Mouse (Mus musculus) MN1 (cell line): ENCODE measurements around the gene Stk32b.
A peak's percentile ranks its signal among the peaks of the same experiment; 100 is the strongest.

Experiments
- DNase-seq: peaks from one replicate; pipeline ENCODE4 v3.0.0-alpha.2; 2016; ENCODE audit warnings: low spot score

Gene Stk32b

DNA sequence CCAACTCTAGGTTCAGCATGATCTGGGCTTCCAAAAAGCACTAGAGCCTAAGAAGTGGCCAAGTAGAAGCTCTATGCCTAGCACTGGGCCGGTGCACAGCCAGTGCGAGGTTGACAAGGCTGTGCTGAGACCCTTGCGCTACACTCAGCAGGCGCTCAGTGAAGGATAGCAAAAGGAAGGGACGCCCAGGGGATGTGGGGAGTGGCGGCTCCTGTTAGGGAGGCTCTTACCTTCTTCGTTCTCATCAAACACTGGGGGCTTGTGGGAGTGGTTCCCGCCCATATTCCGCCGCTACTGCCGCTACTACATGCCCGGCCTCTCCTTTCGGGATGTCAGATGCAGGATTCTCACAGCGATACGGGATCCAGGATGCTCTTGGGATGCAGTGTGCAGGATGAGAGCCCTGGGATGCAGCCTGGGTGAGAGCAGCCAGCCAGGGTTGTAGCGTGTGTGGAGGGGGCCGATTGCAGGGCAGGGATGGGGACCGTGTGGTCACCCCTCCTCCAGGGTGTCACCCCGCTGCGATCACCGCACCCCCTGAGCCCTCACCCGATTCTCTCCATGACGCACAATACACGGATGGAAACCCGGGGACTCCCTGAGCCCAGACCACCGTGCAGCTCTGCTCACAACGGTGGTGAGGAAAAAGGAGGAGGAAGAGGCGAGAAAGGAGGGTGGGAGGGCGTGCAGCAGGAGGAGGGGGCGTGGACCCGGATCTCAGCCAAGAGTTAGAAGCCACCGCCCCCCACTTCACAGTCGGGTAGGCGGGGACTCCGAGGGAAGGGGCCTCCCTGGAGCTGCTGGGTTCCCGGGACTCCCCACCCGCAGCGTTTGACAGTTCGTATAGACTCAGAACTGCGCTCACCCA lies at the start of gene Stk32b:
Stk32b (minus strand) TSS at position 667 of the 868 bp plus-strand sequence.
- DNase-seq = no peak

DNA sequence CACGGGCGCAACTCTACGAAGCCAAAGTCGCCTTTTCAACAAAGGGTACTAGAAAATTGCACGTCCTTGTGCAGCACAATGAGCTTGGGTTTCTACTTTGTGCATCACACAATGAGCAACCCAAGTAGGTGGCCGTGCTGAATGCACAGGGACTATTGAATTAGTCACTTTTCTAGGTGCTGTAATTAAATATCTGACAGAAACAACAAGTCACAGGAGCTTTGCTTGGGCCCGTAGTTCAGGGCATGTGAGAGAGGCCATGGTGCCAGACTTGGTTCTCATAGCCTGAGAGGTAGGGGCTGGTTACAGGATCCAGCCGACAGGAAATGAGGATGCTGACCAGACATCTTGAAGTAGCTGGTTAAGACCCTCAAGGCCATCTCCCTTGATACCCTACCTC lies 48.9 kb upstream of the Stk32b start:
- no peak for DNase-seq

DNA sequence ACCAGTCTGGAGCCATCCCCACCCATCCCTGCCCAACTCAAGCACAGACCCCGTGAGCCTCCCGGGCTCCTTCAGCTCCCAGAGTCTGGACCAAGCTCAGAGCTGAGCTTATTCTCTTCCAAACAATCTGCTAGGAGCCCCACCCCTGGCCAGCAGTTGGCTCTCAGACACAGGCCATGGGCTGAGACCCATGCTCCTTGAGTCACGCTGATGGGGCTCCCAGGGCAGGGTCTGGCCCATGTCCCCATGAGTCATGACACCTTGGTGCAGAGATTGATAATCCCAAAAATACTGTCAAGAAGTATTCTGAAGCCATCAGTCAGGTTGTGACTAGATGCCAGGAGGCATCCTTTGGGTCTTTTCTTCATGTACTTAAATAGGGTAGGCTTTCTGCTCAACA lies 45.1 kb upstream of the Stk32b start:
- DNase-seq = no peak

DNA sequence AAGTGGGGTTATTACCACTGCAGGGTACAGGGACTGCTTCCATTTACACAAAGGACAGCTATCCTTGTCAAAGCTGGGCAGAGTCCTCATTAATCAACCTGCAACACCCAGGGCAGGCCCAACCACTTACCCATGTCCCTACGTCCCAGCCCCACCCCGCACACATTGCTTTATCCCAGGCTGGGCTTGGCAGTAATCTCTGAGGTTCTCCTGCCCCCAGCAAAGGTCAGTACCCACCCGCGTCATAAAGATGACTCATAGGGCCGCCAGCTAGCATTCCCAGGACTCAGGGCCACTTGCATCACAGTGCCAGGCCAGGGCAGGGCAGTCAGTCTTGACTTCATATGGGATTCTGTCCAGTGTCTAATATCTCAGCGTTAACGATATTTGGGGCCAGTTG lies 36.4 kb upstream of the Stk32b start:
- no peak for DNase-seq

DNA sequence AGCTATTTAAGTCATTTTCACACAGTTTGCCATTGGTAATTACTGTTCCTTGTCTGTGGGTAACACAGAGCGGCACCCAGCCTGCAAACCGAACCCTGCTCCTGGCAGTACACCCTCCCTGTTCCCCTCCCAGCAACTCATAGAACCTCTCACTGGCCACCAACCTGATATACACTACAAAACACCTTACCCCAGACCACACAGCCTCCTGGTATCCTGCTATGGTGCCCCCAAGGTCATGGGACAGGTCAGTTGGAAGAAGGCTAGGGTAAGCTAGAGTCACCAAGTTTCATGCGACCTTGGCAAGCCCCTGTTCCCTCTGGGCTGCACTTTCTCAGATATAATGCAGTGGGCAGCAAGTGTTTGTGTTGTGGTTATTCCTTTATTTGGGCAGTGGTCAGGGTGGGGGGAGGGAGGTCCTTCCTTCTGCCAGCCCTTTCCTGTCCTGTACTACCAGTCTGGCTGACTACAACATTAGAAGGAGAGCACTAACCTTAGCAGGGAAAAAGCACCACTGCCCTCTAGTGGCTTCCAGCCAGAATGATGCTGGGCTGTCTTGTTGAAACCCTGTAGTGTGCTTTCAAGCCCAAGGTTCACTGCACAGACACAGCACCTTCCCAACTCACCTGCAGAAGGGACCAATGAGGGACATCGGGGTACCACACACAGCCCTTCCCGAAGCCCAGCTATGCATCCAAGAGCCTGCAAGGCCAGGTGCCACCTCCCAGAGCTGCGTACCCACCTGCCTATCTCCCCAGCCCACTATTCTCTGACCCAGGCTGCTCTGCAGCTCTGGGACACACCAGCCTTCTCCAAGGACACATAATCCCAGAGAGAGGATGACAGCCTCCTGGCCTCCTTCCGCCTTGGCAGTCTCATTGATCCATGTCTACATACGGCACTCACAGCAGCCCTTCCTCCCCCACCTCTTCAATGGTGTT lies 35.3 kb upstream of the Stk32b start:
- DNase-seq = peak; percentile 58

DNA sequence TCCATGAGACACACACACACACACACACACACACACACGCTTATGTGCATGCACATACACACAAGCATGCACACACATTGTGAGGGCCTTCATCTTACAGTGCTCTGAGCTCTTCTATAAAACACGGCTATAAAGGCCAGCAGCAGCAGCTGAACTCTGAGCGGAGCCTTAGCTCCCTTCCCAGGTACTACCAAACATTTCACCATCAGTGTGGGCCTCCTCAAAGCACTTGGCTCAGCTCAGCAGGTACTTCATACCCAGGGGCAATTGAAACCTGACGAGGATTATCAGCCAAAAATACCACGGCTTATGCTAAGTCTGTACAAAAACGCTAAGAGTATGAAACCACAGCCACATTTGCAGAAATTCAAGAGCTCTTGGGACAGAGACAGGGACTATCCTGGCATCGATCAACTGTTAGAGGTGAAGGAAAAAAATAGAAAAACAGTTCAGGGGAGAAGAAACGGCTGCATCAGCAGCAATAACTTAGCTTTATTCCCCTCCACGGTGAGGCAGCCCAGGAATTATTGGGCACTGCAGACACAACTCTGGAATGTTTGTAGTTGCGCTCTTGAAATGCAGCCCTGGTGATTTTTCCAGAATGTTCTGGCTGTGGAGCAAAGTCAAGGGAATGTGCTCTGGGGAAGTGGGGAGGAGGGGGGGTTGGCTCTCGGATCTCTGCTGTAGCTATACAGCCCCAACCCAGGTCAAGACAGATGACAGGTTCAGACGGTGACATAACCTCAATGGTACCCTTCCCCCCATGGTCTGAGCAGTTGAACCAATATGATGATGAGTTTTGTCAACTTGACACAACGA lies 27.1 kb upstream of the Stk32b start:
- DNase-seq = no peak

DNA sequence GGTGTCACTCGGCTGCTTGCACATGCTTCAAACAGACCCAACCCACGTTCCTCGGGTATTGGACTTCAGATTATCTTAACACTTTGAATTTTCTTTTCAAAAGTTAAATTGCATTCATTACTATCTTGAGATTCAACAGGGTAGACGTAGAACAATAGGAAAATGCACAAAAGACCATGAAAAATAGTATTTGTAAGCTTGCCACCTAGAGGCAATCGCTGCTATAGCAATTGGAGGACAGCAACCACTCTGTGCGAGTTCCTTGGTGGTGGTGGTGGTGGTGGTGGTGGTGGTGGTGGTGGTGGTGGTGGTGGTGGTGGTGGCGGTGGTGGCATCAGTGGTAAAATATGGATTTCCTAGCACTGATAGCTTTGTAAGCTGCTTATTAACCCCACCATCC lies 19.2 kb upstream of the Stk32b start:
- no peak for DNase-seq

DNA sequence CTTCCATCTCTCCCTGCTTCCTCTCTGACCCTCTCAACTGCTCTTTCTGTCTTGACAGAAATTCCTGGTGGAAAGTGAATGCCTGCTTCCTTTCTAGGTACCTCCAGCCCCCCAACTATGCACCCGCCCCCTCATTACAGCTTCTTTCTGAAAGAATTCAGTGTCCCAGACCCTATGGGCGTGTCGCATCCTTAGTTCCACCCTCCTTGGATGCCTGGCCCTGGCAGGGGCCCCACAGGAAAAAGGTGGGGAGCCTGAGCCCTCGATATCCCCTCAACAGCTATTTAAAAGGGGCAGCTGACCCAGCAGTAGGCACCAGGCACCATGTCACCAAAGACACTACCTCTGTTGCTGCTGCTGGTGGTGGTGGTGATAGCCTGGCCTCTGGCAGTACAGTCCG lies 18.3 kb upstream of the Stk32b start, which contains the start of gene Cytl1:
Cytl1 (plus strand) TSS at position 296 of the 400 bp plus-strand sequence.
- no peak for DNase-seq

DNA sequence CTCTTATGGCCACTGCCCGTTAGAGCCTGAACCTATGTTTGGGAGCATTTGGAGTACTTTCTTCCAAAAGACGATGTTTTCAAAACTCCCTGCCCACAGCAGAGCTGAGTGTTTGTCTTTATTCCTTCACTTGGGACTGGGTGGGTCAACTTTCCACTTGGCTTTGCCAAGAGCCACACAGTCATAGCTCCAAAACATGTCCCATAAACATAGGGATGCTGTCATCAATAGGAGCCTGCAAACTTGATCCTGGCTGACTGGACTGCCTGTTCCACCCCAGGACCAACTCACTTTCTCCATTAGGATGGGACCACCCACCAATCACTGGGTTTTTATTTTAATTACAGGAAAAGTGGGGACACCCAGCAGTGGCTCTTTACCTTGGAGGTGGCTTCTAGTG lies 13.8 kb upstream of the Stk32b start:
- DNase-seq = no peak

DNA sequence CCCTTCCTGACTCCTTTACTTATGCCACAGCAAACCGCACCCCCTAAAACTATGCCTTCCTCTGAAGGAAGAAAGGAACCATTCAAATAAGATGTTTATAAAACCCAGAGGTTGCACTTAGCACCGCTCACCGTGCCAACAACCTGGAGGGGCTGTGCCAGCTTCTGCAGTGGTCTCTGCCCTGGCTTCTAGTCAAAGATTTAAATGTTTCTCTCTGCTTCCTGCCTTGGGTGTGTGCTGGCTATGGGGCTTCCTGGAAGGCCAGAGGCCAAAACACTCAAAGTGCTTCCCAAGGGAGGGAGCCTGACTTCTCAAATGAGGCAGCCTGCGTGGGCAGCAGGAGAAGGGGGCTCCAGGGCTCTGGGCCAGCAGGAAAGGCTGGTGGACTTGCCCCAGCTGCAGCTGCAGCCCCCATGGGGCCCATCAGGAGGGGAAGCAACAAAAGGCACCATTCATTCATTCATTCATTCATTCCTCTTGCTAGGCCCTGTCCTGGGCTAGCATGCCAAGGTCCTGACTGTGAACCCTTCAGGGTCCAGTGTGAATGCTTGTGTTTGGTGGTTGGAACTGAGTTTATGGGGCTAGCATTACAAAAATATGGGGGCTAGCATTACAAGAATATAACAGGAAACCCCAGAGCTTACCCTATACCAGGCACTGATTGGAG lies 8.4 kb upstream of the Stk32b start:
- DNase-seq = no peak

DNA sequence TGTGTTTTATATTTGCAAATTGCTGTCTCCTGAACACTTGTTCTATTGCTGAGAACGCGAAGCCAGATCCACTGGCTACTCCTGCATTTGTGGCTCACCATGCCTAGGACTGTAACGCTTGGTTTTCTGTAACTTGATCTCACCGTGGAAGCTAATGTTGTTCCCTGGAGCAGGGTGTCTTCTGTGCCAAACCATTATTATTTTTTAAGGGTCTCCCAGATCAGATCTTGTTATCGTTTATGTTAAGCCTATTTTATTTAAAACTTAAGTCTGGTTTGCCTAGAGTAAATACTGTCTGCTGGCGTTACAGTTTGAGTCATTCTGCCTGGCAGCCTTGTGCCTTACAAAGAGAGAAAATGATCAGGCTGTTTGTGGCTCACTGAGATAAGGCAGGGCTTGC lies 3.7 kb upstream of the Stk32b start:
- no peak for DNase-seq

DNA sequence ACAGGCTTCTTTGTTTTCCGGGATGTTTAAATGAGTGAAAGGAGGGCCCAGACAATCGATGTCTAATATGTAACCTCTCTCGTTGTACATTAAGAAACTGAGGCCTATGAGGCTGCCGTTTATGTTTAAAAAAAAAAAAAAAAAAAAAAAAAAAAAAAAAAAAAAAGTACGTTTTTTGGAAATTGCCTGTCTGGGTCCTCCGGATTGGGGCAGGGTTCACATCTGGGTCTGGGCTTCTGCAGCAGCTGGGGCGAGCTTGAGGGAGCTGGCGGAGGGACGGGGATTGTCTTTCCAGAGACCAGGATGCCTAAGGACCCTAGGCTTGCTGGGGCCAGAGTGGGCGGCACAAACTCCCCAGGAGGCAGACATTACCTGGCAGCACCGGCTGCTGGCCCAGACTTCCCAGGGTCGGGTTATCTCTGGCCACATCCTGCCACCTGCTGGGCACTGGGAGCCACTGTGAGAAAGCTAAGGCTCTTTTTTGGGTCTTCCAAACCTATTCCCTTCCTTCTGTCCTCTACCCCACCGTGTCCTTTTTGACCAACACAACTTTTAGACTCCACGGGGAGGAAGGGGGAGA lies 503 bp upstream of the Stk32b start:
- DNase-seq = no peak

DNA sequence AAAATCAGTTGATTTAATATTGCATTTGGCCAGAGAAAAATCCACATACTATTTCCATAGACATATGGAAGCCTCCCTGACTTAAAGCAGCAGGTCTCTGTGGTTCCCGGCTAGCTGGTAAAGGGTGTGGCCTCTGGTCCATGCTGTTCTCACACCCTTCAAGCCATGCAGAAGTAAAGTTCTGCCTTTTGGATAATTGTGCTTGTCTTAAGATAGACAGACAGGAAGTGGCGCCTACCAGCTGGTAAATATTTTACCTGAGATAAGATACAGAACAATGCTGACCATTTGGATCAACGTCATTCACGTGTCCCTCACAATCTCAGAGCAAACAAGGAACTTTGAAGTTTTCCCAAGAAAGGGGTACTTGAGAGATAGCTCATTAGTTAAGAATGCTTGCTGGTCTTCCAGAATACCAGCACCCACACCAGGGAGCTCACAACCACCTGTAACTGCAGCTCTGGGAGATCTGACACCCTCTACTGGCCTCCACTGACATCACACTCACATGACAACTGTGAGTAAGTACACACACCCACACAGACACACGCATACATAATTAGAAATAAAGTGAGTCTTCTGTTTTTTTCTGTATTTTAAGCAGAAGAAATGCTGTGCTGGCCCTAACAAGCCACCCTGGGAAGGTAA lies 7.6 kb downstream of the Stk32b start:
- DNase-seq = no peak

DNA sequence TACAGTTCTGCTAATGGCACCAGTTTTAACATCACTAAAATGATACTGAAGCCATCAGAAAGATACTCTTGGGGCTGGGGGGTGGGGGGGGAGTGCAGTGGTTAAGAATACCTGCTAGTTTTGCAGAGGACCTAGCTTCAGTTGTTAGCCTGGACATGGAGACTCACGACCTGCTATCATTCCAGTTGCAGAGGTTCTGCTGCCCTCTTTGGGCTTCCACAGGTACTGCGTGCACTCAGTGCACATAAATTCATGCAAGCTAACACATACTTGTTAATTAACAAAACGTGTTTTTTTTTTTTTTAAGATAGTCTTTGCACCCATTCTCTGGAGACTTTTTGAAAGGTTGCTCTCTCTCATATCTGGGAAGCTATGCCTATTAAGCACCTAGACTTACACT lies 8.8 kb downstream of the Stk32b start:
- DNase-seq = no peak

DNA sequence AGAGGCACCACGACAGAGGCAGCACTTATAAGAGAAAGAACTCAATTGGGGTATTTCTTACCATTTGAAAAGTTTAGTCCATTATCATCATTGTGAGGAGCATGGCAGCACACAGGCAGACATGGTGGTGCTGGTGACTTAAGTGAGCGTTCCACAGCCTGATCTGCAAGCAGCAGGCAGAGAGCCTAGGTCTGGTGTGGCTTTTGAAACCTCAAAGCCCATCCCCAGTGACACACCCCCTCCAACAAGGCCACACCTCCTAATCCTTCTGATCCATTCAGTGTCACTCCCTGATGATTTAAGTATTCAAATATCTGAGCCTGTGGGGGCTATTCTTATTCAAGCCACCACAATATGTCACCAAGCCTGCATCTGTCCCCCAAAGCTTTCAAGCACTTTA lies 12.0 kb downstream of the Stk32b start:
- no peak for DNase-seq

DNA sequence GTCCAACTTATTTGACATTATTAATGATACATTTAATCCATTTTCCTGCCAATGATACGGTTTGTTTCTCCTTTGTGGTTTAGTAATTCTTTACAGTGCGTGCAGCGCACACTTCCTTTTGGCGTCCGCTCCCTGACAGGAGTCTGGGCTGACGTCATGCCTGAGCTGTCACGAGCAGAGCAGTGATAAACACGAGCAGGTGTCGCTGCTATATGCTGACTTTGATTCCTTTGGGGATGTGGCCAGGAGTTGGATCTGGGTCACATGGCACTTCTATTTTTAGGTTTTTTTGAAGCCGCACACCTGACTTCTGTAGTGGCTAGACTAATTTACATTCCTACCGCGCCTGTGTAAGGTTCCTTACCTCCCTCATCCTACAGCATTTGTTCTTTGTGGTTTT lies 17.2 kb downstream of the Stk32b start:
- no peak for DNase-seq

DNA sequence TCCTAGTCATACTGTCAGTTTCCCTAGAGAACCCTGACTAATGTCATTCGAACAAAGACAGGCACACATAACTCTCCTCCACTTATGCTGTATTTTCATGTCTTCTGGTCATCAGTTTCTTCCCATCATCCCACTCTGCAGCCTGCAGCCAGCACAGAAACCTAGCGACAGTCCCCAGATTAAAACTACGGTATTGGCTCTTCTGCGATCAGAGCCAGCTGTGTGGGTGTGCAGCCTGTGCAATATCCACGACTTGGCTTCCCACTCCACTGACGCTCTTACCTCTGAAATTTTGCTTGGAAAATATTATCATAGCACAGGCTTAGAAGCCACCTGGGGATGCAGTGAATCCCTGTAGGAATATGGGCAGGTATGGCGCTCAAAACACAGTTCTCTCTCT lies 19.7 kb downstream of the Stk32b start:
- DNase-seq = no peak

DNA sequence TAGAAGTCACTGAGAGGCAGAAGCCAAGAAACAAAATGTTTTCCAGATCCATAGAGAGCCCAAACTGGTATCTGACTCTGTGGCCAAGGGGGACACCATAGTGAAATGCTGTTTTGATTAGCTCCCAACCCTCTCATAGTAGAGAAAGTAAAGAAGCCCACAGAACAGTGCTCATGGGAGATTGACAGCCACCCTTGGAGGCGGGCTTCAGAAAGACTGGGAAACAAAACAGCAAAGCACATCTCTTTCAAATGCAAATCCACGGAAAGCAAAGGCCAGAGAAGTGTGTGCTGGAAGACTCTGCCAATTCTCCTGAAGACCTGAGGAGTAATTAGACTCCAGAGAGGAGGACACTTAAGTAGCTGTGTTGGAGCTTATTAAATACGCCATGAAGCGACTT lies 21.2 kb downstream of the Stk32b start:
- DNase-seq = no peak

DNA sequence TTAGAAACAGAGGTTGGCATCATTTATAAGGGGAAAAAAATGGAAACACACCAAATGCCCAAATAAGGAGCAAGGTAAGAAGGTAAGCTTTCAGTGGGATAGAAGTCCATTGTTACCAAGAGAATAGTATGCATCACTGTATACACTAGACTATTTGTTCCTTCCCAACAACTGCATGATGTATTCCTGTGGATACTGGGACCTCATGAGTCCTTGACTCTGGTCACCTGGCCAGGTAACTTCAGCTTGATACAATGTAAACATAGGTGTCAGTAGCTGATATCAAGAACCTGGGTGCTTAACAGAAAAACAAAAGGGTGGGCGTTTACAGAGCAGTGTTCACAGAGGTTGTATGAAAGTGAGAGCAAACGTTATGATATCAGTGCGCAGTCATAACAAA lies 24.2 kb downstream of the Stk32b start:
- DNase-seq = no peak

DNA sequence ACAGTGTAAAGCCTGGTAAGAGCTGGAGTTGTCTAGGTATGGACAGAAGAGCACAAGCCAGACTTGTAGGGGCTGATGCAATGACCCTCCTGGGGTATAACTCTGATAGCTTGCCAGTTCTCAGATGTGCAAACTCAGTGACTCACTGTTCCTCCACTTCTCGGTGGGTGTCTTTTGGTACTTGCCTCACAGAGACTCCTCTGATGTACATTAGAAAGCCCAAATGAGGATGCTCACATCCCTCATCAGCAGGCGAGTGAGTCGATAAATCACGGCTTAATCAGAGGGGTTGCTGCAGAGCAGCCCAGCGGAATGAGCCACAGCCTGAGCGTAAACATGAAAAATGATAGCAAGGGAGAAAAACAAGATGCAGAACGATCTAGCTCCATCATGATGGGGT lies 46.2 kb downstream of the Stk32b start:
- DNase-seq = no peak

DNA sequence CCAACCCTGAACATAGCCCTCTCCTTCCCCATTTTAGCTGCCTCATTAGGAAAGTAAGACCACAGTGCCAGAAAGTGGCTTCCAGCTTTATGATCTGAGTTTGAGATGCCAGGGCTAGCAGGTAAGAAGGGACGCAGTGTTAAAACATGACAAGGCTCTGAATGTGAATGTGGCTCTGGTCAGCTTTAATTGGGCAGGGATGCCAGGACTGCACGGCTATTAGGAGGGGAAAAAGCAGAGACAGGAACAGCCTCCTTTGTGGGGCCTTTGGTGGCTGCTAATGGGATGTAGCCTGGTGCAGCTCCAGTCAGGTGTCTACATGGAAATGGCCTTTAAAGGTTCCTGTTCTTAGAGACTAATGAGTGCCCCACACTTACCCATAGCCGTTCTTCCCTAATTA lies 52.0 kb downstream of the Stk32b start:
- no peak for DNase-seq
